Mouse (Mus musculus): ENCODE data around the gene Hapln2.

- TF ChIP-seq CTCF (IDR thresholded peaks at IDR 0.05 in 2 of 3, conservative IDR thresholded peaks at IDR 0.05 in 1 of 3; ENCODE audit: control insufficient read depth in 1 of 3, insufficient read depth in 1 of 3, low read depth in 2 of 3, low read length in 3 of 3, poor library complexity in 1 of 3, severe bottlenecking in 1 of 3) (no peak), BHLHE40 (IDR thresholded peaks at IDR 0.05; ENCODE audit: borderline replicate concordance, low read depth, low read length) (no peak), MAZ (IDR thresholded peaks at IDR 0.05; ENCODE audit: low read depth, low read length) (no peak), POLR2AphosphoS2 (IDR thresholded peaks at IDR 0.05; ENCODE audit: low read length) (no peak), CHD1 (IDR thresholded peaks at IDR 0.05; ENCODE audit: low read depth, low read length) (no peak), EP300 (IDR thresholded peaks at IDR 0.05; ENCODE audit: low read depth in 1 of 2, low read length in 2 of 2) (no peak), POLR2A (IDR thresholded peaks at IDR 0.05; ENCODE audit: control insufficient read depth in 1 of 2, insufficient read depth in 1 of 2, low read depth in 1 of 2, low read length in 2 of 2, poor library complexity in 1 of 2) (no peak), TCF12 (IDR thresholded peaks at IDR 0.05; ENCODE audit: low read depth, low read length) (no peak)
Measured at GRCm38 (mm10) chr3:88000181-88000580, 27.2 kb downstream of the Hapln2 start, which contains the start of gene Bcan.
